Mouse (Mus musculus): ENCODE measurements at regions not wholly inside any gene's neighbourhood (a gene's known extent, or its start where the extent isn't known, plus 50 kb on each side); places are given as distances from the start of the nearest gene placed in this dataset.

GRCm38 (mm10) chr5:111519059-111519458 lies 101.9 kb downstream of the Mn1 start:
- in situ Hi-C loops (cut with MboI; ENCODE audit: low sequenced_read_pairs in 2 of 2, unreplicated experiment in 2 of 2), result no loop called here
- DNase-seq (ENCODE audit: low read depth, low spot score), result no peak
- no peak overlapping the region for H3K9ac ChIP-seq (ENCODE audit: insufficient read depth, low read depth, low read length, poor library complexity, severe bottlenecking)
- no peak overlapping the region for H3K4me3 ChIP-seq (ENCODE audit: insufficient read depth in 1 of 2, low read depth in 1 of 2, low read length in 2 of 2, poor library complexity in 1 of 2, severe bottlenecking in 1 of 2)
- H3K4me1 ChIP-seq (ENCODE audit: control insufficient read depth in 2 of 2, insufficient read depth in 2 of 2, low read length in 2 of 2, poor library complexity in 1 of 2), result peaks cover 0 to 3% of the 10 kb centered on the region in 2 experiments; a peak in 1 of 4 replicates
- no peaks in the 10 kb centered on the region for H3K36me3 ChIP-seq (ENCODE audit: control insufficient read depth, insufficient read depth, low read length, poor library complexity, severe bottlenecking)
- H3K27ac ChIP-seq (ENCODE audit: insufficient read depth, low read depth, low read length, poor library complexity, severe bottlenecking), result no peak overlapping the region
- TF ChIP-seq CHD2 (IDR thresholded peaks at IDR 0.05; ENCODE audit: low read depth, low read length) (no peak), MAFK (IDR thresholded peaks at IDR 0.05; ENCODE audit: insufficient read depth, low read depth, low read length) (no peak), HCFC1 (IDR thresholded peaks at IDR 0.05; ENCODE audit: borderline replicate concordance, insufficient read depth, low read length) (no peak), ZNF384 (IDR thresholded peaks at IDR 0.05; ENCODE audit: low read depth, low read length) (no peak), ZC3H11A (IDR thresholded peaks at IDR 0.05; ENCODE audit: borderline replicate concordance, low read depth, low read length) (no peak)
- no peaks in the 10 kb centered on the region for H3K9me3 ChIP-seq (ENCODE audit: control insufficient read depth, insufficient read depth, low read depth, low read length)

- Histone ChIP-seq H3K9me3 (ENCODE audit: control insufficient read depth, insufficient read depth, low read depth, low read length) (no peaks in the 10 kb centered on the region), H3K27ac (ENCODE audit: insufficient read depth, low read depth, low read length, poor library complexity, severe bottlenecking) (no peak overlapping the region), H3K36me3 (ENCODE audit: control insufficient read depth, insufficient read depth, low read length, poor library complexity, severe bottlenecking) (no peaks in the 10 kb centered on the region), H3K9ac (ENCODE audit: insufficient read depth, low read depth, low read length, poor library complexity, severe bottlenecking) (no peak overlapping the region), H3K4me3 (ENCODE audit: insufficient read depth in 1 of 2, low read depth in 1 of 2, low read length in 2 of 2, poor library complexity in 1 of 2, severe bottlenecking in 1 of 2) (no peak overlapping the region), H3K4me1 (ENCODE audit: control insufficient read depth in 2 of 2, insufficient read depth in 2 of 2, low read length in 2 of 2, poor library complexity in 1 of 2) (peaks cover 0 to 3% of the 10 kb centered on the region in 2 experiments; a peak in 1 of 4 replicates)
- TF ChIP-seq MAFK (IDR thresholded peaks at IDR 0.05; ENCODE audit: insufficient read depth, low read depth, low read length), result no peak
- no peak for TF ChIP-seq CHD2 (IDR thresholded peaks at IDR 0.05; ENCODE audit: low read depth, low read length)
- no peak for TF ChIP-seq ZNF384 (IDR thresholded peaks at IDR 0.05; ENCODE audit: low read depth, low read length)
- TF ChIP-seq ZC3H11A (IDR thresholded peaks at IDR 0.05; ENCODE audit: borderline replicate concordance, low read depth, low read length), result no peak
- TF ChIP-seq HCFC1 (IDR thresholded peaks at IDR 0.05; ENCODE audit: borderline replicate concordance, insufficient read depth, low read length), result no peak
- no peak for DNase-seq (ENCODE audit: low read depth, low spot score)
- in situ Hi-C loops (cut with MboI; ENCODE audit: low sequenced_read_pairs in 2 of 2, unreplicated experiment in 2 of 2), result no loop called here
Observed at GRCm38 (mm10) chr5:111519500-111520041, 102.4 kb downstream of the Mn1 start.

- H3K4me3 ChIP-seq (ENCODE audit: insufficient read depth in 1 of 2, low read depth in 1 of 2, low read length in 2 of 2, poor library complexity in 1 of 2, severe bottlenecking in 1 of 2), result no peak overlapping the region
- H3K36me3 ChIP-seq (ENCODE audit: control insufficient read depth, insufficient read depth, low read length, poor library complexity, severe bottlenecking), result no peaks in the 10 kb centered on the region
- no peaks in the 10 kb centered on the region for H3K9me3 ChIP-seq (ENCODE audit: control insufficient read depth, insufficient read depth, low read depth, low read length)
- H3K9ac ChIP-seq (ENCODE audit: insufficient read depth, low read depth, low read length, poor library complexity, severe bottlenecking), result no peak overlapping the region
- no peak for DNase-seq (ENCODE audit: low read depth, low spot score)
- peaks cover 0 to 3% of the 10 kb centered on the region in 2 experiments; a peak in 1 of 4 replicates for H3K4me1 ChIP-seq (ENCODE audit: control insufficient read depth in 2 of 2, insufficient read depth in 2 of 2, low read length in 2 of 2, poor library complexity in 1 of 2)
- TF ChIP-seq ZNF384 (IDR thresholded peaks at IDR 0.05; ENCODE audit: low read depth, low read length), result no peak
- TF ChIP-seq ZC3H11A (IDR thresholded peaks at IDR 0.05; ENCODE audit: borderline replicate concordance, low read depth, low read length), result no peak
- in situ Hi-C loops (cut with MboI; ENCODE audit: low sequenced_read_pairs in 2 of 2, unreplicated experiment in 2 of 2), result no loop called here
- H3K27ac ChIP-seq (ENCODE audit: insufficient read depth, low read depth, low read length, poor library complexity, severe bottlenecking), result no peak overlapping the region
Observed at GRCm38 (mm10) chr5:111521866-111522265, 104.7 kb downstream of the Mn1 start.

GRCm38 (mm10) chr5:111522586-111522985 lies 105.4 kb downstream of the Mn1 start:
- Histone ChIP-seq H3K9ac (ENCODE audit: insufficient read depth, low read depth, low read length, poor library complexity, severe bottlenecking) (no peak overlapping the region), H3K27ac (ENCODE audit: insufficient read depth, low read depth, low read length, poor library complexity, severe bottlenecking) (no peak overlapping the region), H3K4me3 (ENCODE audit: insufficient read depth in 1 of 2, low read depth in 1 of 2, low read length in 2 of 2, poor library complexity in 1 of 2, severe bottlenecking in 1 of 2) (no peak overlapping the region), H3K36me3 (ENCODE audit: control insufficient read depth, insufficient read depth, low read length, poor library complexity, severe bottlenecking) (no peaks in the 10 kb centered on the region), H3K4me1 (ENCODE audit: control insufficient read depth in 2 of 2, insufficient read depth in 2 of 2, low read length in 2 of 2, poor library complexity in 1 of 2) (peaks cover 0 to 3% of the 10 kb centered on the region in 2 experiments; a peak in 1 of 4 replicates), H3K9me3 (ENCODE audit: control insufficient read depth, insufficient read depth, low read depth, low read length) (no peaks in the 10 kb centered on the region)
- in situ Hi-C loops (cut with MboI; ENCODE audit: low sequenced_read_pairs in 2 of 2, unreplicated experiment in 2 of 2), result no loop called here
- no peak for DNase-seq (ENCODE audit: low read depth, low spot score)
- TF ChIP-seq CHD2 (IDR thresholded peaks at IDR 0.05; ENCODE audit: low read depth, low read length) (no peak), HCFC1 (IDR thresholded peaks at IDR 0.05; ENCODE audit: borderline replicate concordance, insufficient read depth, low read length) (no peak), MAFK (IDR thresholded peaks at IDR 0.05; ENCODE audit: insufficient read depth, low read depth, low read length) (no peak), ZNF384 (IDR thresholded peaks at IDR 0.05; ENCODE audit: low read depth, low read length) (no peak), ZC3H11A (IDR thresholded peaks at IDR 0.05; ENCODE audit: borderline replicate concordance, low read depth, low read length) (no peak)

- no peak for TF ChIP-seq ZNF384 (IDR thresholded peaks at IDR 0.05; ENCODE audit: low read depth, low read length)
- TF ChIP-seq CHD2 (IDR thresholded peaks at IDR 0.05; ENCODE audit: low read depth, low read length), result no peak
- no peak for TF ChIP-seq HCFC1 (IDR thresholded peaks at IDR 0.05; ENCODE audit: borderline replicate concordance, insufficient read depth, low read length)
- no peak for TF ChIP-seq ZC3H11A (IDR thresholded peaks at IDR 0.05; ENCODE audit: borderline replicate concordance, low read depth, low read length)
- TF ChIP-seq MAFK (IDR thresholded peaks at IDR 0.05; ENCODE audit: insufficient read depth, low read depth, low read length), result no peak
- Histone ChIP-seq H3K27ac (ENCODE audit: insufficient read depth, low read depth, low read length, poor library complexity, severe bottlenecking) (no peak overlapping the region), H3K36me3 (ENCODE audit: control insufficient read depth, insufficient read depth, low read length, poor library complexity, severe bottlenecking) (no peaks in the 10 kb centered on the region), H3K4me3 (ENCODE audit: insufficient read depth in 1 of 2, low read depth in 1 of 2, low read length in 2 of 2, poor library complexity in 1 of 2, severe bottlenecking in 1 of 2) (no peak overlapping the region), H3K9me3 (ENCODE audit: control insufficient read depth, insufficient read depth, low read depth, low read length) (no peaks in the 10 kb centered on the region), H3K9ac (ENCODE audit: insufficient read depth, low read depth, low read length, poor library complexity, severe bottlenecking) (no peak overlapping the region), H3K4me1 (ENCODE audit: control insufficient read depth in 2 of 2, insufficient read depth in 2 of 2, low read length in 2 of 2, poor library complexity in 1 of 2) (peaks cover 0 to 3% of the 10 kb centered on the region in 2 experiments; a peak in 1 of 4 replicates)
- in situ Hi-C loops (cut with MboI; ENCODE audit: low sequenced_read_pairs in 2 of 2, unreplicated experiment in 2 of 2), result no loop called here
- DNase-seq (ENCODE audit: low read depth, low spot score), result no peak
Observed at GRCm38 (mm10) chr5:111527741-111528140, 110.6 kb downstream of the Mn1 start.

Data from ES-E14 (cell line).